Mouse (Mus musculus): ENCODE data around the gene Ppp1ca. TPM values are rescaled to one million over a fixed set of nuclear protein-coding genes. Genes with fewer than 3 reads are reported as not detected.

The Ppp1ca gene
- 100 to 1,000 TPM; 360 to 389 TPM for total RNA-seq (2023)

DNA sequence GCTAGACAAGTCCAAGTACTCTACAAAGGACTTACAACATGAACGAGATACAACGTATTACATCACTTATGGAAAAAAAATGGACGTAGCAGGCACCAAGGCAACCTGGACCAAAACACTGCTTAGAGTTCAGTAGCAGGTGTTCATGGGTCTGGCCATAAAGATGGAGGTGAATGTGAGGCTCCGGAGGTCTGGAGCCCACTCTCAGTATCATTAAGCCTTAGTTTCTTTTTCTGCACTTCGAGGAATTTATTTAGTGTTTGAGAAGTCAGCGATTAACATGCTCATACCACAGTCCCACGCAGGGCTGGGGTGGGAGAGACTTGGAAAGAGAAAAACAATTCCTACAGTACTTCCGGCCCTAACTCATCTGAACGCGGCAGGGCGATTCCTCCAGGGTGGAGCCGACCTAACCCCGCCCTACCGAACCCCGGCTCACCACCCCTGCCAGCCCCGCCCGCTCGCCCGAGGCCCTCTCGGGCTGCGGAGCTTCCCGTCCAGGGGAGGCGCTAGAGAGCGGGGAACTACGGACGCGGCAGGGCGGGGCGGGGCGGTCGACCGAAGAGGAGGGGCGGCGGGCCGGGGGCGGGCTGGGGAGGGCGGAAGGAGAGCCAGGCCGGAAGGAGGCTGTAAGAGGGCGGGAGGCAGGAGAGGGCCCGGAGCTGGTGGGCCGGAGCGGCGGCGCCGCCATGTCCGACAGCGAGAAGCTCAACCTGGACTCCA, at the start of gene Ppp1ca:
Ppp1ca (plus strand) TSS at position 538 of the 723 bp plus-strand sequence.

DNA sequence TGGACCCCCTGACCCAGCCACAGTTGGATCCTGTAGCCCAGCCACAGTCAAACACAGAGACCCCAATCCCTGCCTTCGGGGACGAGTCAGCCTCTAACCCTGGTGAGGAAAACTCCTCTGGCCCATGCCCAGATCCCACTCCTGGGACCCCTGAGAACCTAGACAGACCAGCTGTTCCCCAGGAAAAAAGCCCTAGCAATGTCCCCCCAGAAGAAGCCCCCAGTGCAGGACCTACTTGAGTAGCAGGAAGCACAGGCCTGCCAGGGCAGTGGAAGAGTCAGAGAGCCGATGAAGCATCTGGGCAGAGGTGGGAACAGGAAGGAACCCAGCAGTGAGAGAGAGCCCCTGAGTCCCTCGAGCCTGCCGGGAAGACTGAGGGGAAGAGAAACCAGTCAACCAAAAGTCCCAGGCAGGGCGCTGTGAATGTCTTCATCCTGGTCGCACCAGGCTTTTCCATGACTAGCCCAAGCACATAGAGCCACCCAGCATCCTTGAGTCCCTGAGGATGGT, 48.1 kb upstream of the Ppp1ca start, which contains the start of gene Cabp4:
Cabp4 (minus strand) TSS at position 275 of the 510 bp plus-strand sequence.

DNA sequence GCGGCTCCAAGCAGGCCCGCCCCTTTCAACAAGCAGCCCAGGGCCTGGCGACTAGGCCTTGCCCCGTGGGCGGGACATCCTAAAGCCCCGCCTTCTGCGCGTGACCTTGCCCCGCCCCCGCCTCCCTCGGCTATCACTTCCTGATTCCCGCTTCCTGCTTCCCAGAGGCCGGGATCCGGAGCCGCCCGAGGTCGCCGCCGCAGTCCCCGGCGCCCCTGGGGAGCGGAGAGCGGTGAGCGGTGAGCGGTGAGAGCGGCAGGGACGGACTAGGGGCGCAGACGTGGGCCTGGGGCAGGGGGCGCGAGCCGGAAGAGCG, 43.4 kb upstream of the Ppp1ca start, which contains the start of gene Coro1b:
Coro1b (plus strand) TSS at position 129 of the 316 bp plus-strand sequence.

DNA sequence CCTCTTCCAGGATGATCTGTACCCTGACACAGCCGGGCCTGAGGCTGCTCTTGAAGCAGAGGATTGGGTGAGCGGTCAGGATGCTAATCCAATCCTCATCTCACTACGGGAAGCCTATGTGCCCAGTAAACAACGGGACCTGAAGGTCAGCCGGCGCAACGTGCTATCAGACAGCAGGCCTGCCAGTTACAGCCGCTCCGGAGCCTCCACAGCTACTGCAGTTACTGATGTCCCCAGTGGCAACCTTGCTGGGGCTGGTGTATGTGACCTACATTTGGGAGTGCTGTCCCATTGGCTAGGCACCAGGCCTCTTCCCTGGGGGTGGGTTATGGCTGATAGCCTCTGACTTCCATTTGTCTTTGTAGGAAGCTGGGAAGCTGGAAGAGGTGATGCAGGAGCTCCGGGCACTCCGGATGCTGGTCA, 38.6 kb upstream of the Ppp1ca start, which contains the start of gene Ptprcap:
Ptprcap (plus strand) TSS at position 373 of the 423 bp plus-strand sequence.

DNA sequence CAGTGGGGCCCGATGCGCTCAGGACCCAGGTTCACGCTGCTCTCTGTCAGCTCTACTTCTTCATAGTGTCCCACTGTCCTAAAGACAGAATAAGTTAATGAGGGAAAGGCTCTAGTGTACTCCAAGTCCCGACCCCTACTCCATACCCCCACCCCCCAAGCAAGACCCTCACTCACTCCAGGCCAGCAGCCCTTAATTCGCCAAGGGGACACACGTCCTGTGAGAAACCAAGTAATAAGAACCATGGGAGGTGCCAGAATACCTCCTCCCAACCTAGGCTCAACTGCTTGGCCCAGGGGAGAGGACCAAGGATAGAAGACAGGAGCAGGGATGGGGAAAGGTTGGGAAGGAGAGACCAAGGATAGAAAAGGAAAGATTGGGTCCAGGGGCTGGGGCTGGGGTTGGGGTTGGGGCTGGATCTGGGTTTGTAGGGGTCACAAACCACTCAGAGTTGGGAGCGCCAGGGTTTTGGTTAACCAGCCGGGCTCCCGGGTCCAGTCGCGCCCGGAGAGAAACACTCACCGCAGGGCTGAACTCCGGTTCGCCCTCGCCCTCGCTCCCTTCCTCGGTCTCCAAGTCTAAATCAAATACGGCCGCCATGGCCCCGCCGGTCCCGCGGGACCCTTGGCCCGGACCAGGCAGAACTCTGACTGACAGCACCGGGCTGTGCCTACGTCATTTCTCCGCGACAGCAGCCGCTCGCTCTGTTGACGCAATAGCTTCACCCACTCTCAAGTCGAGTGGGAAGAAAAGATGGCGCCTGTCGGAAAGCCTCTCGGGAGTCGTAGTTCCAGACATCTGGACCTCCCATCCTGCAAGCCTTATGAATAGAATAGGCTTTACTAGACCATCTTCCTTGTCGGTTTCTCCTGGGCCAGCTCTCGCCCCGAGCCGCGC, 29.0 kb upstream of the Ppp1ca start, which contains the start of gene Rps6kb2:
Rps6kb2 (minus strand) TSS at position 709 of the 897 bp plus-strand sequence.

DNA sequence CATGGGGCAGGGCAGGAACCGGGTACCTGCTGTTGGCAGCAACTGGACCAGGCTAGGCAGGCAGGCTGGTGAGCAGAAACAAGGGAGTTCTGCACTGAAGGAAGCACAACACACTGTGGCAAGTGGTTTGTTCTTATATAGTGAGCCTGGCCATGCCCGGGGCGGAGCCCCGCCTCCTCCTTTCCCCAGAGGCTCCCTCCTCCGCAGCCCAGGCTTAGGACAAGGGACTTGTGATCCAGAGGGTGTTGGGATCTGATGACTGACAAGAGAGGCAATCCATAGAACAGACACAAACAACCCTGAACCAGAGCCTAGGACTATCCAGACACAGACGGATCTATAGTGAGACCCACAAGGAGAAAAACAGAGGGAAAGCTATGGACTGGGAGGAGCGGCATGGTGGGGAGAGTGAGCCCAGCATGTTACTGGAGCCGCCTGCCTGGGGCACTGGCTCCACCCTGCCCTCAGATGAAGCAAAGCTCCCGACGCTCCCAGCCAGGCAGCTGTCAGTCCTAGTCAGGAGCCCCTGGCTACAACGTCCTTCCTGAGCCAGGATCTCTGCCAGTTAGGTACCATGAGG, 16.4 kb upstream of the Ppp1ca start, which contains the start of gene Carns1:
Carns1 (minus strand) TSS at position 112 of the 580 bp plus-strand sequence.

DNA sequence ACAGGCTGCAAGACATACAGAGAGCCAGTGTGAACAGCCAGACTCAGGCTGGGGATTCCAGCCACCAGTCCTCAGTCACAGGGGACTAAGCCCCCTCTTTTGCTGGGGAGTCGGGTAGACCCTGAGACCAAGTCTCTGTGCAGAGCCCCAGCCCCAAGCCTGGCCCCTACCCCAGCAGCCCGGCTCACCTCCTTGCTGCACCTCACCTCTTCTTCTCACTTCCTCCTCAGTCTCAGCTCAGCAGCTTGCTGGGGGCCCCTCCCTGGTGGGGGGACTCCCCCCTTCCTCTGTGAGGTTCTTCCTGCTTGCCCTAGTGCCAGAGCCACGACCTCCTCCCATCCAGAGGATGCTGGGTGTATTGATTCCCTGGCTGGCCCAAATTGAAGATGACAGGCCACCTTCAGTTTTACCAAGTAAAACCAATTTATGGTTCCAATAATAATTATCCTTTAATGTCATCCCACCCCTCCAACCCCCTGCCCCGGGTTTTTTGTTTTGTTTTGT, 982 bp upstream of the Ppp1ca start, which contains the start of gene Tbc1d10c:
Tbc1d10c (minus strand) TSS at position 454 of the 504 bp plus-strand sequence.

DNA sequence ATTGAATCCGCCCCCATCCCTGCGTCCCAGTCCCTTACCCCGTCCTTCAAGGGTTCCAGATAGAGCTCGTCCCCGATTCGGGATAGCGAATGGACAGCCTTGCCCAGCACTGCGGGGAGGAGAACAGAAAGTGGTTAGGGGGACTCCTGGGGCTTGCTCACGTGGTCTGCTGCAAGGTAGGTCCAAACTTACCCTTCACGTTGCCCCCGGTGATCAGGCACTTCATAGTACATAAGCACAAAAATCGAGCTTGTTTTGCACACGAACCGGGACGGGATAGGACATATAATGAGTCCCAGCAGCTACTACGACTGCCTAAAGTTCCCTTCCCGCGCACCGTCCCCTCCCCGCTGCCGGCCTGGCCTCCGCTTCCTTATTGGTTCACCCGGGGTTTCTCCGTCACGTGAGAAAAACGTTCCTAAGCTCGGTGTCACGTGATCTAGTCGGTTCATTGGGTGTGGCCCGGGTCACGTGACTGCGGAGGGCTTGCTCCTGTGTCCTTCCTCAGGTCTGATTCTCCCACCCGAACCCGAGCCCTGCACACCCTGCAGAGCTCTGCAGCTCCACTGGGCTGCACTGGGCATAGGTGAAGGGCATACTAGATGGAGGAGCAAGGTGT, 9.5 kb downstream of the Ppp1ca start, which contains the start of gene Rad9a:
Rad9a (minus strand) TSS at position 372 of the 619 bp plus-strand sequence.

DNA sequence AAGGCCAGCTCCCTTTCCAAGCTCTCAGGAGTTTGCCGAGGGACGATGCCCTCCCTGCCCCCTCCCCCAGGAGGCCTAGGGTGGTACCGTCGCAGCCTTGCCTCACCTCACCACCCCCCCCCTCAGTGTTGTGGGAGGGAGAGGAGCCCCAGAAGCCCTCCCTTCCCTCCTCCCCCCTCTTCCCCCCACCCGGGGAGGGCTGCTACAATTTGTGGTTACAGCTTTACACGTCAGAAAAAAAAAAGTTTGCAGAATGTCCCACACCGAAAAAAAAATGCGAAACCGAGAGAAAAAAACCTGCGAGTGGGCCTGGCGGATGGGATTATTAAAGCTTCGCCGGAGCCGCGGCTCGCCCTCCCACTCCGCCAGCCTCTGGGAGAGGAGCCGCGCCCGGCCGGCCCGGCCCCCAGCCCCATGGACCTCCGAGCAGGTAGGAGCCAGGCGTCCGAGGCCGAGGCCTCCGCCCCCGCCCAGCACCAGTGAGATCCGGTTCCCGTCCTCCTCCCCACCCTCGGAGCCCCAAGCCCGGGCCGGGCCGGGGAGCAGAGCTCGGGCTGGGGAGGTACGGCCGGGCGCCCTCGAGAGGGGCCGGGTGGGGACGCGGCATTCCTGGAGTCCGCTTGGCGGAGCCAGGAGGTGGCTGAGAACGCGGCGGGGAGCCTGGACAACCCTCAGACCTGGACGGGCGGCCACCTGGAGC, 22.4 kb downstream of the Ppp1ca start, which contains the start of the genes Clcf1 and AC109138.7:
Clcf1 (plus strand) TSS at position 168 of the 700 bp plus-strand sequence.
AC109138.7 (plus strand) TSS at position 287 of the 700 bp plus-strand sequence.

DNA sequence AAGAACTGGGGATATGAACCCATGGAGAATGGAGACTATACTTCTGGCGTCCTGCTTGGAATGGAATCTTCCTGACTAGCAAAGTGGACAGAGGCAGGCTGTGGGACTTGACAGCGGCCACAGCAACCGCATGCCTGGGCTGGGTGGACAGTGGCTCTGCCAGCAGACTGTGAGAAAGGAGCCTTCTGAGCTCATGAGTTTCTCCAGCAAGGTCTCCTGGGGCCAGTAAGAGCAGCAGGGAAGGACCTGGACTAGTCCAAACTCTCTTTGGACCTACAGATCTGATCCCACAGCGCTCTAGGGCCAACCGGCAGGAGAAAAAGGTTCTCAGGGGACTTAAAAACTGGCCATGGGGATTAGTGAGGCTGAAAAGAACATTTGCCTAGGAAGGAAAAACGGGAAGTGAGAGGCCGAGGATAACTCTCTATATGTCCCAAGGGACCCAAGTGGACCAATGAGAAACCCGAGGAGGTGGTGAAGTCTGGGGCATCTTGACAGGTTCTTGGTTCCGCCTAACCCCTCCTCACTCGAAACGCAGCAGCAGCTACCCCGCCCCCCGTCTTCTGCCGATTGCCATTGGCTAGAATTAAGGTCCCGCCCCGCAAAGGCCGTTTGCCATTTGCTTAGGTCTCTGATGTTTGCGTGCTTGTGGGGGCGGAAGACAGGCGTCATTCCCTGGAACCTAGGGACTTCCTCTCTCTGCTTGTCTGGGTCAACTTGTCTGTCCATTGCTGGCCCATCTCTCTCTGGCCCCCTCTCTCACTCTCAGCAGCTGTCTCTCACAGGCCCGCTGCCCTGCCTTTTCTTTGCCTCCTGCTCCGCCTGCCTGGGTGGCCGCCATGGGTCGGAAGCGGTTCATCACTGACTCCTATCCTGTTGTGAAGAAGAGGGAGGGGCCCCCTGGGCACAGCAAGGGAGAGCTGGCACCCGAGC, 39.7 kb downstream of the Ppp1ca start, which contains the start of gene Pold4:
Pold4 (plus strand) TSS at position 647 of the 933 bp plus-strand sequence.

Other genes starting within 250 kb of the Ppp1ca start
- gene Aldh3b3, start 233.4 kb upstream of the Ppp1ca start, total RNA-seq (2023): under 1 TPM; 0.33 to 0.52 TPM
- 1 to 10 TPM; 4.2 to 6.3 TPM for gene Aldh3b2, start 219.7 kb upstream of the Ppp1ca start, total RNA-seq (2023)
- not detected for gene Acy3, start 205.5 kb upstream of the Ppp1ca start, total RNA-seq (2023)
- not detected for gene Tbx10, start 199.3 kb upstream of the Ppp1ca start, total RNA-seq (2023)
- 10 to 100 TPM in 1 of 2 experiments, 1 to 10 TPM in 1; 8.0 to 14.1 TPM for gene Nudt8, start 191.5 kb upstream of the Ppp1ca start, total RNA-seq (2023)
- 1 to 10 TPM; 1.5 to 1.6 TPM for gene Gm49405, start 191.4 kb upstream of the Ppp1ca start, total RNA-seq (2023)
- 1 to 10 TPM; 2.5 to 4.8 TPM for gene Doc2g, start 188.8 kb upstream of the Ppp1ca start, total RNA-seq (2023)
- gene Ndufv1, start 179.3 kb upstream of the Ppp1ca start, total RNA-seq (2023): 10 to 100 TPM; 58.0 to 65.5 TPM
- 100 to 1,000 TPM; 150 to 173 TPM for gene Gstp1, start 154.1 kb upstream of the Ppp1ca start, total RNA-seq (2023)
- gene Gstp2, start 146.0 kb upstream of the Ppp1ca start, total RNA-seq (2023): 10 to 100 TPM; 15.3 to 58.8 TPM
- 1 to 10 TPM; 6.8 to 7.6 TPM for gene Gstp3, start 132.5 kb upstream of the Ppp1ca start, total RNA-seq (2023)
- gene Cabp2, start 110.5 kb upstream of the Ppp1ca start, total RNA-seq (2023): not detected
- gene Cdk2ap2, start 94.9 kb upstream of the Ppp1ca start, total RNA-seq (2023): 100 to 1,000 TPM; 250 to 306 TPM
- 100 to 1,000 TPM; 399 to 422 TPM for gene Pitpnm1, start 92.1 kb upstream of the Ppp1ca start, total RNA-seq (2023)
- 100 to 1,000 TPM; 105 to 131 TPM for gene Aip, start 66.2 kb upstream of the Ppp1ca start, total RNA-seq (2023)
- under 1 TPM; 0.31 to 0.43 TPM for gene Gpr152, start 52.3 kb upstream of the Ppp1ca start, total RNA-seq (2023)
- gene Cabp4, start 48.0 kb upstream of the Ppp1ca start, total RNA-seq (2023): 10 to 100 TPM in 1 of 2 experiments, 1 to 10 TPM in 1; 5.6 to 10.1 TPM
- 100 to 1,000 TPM; 435 to 477 TPM for gene Coro1b, start 43.4 kb upstream of the Ppp1ca start, total RNA-seq (2023)
- 10 to 100 TPM; 13.1 to 17.2 TPM for gene Ptprcap, start 38.5 kb upstream of the Ppp1ca start, total RNA-seq (2023)
- 10 to 100 TPM; 41.7 to 47.8 TPM for gene Rps6kb2, start 28.7 kb upstream of the Ppp1ca start, total RNA-seq (2023)
- gene Carns1, start 16.6 kb upstream of the Ppp1ca start, total RNA-seq (2023): 1 to 10 TPM; 5.7 to 6.3 TPM
- gene Tbc1d10c, start 781 bp upstream of the Ppp1ca start, total RNA-seq (2023): 10 to 100 TPM; 29.8 to 31.7 TPM
- 10 to 100 TPM; 32.7 to 35.4 TPM for gene Rad9a, start 9.6 kb downstream of the Ppp1ca start, total RNA-seq (2023)
- gene Clcf1, start 22.2 kb downstream of the Ppp1ca start, total RNA-seq (2023): 10 to 100 TPM; 29.0 to 34.8 TPM
- not detected for gene AC109138.7, start 22.3 kb downstream of the Ppp1ca start, total RNA-seq (2023)
- gene Pold4, start 39.8 kb downstream of the Ppp1ca start, total RNA-seq (2023): 100 to 1,000 TPM; 108 to 115 TPM
- gene Ssh3, start 77.1 kb downstream of the Ppp1ca start, total RNA-seq (2023): 10 to 100 TPM; 50.8 to 51.4 TPM
- 10 to 100 TPM; 18.4 to 19.2 TPM for gene Ankrd13d, start 91.1 kb downstream of the Ppp1ca start, total RNA-seq (2023)
- 100 to 1,000 TPM; 425 to 438 TPM for gene Grk2, start 114.2 kb downstream of the Ppp1ca start, total RNA-seq (2023)
- gene Kdm2a, start 206.2 kb downstream of the Ppp1ca start, total RNA-seq (2023): 100 to 1,000 TPM; 128 to 130 TPM
- under 1 TPM in 1 of 2 experiments, not detected in 1; 0.42 TPM for gene Rhod, start 247.4 kb downstream of the Ppp1ca start, total RNA-seq (2023)